Mouse (Mus musculus) lung, postnatal 0 days (tissue): Measurements from ENCODE around the gene Catsper4.

Source experiments
- CTCF ChIP-seq: IDR thresholded peaks from 2 replicates; pipeline ENCODE4 v1.5.1; 2016; ENCODE audit warnings: antibody characterized with exemption, mild to moderate bottlenecking
- EP300 ChIP-seq: IDR thresholded peaks from 2 replicates; pipeline ENCODE4 v1.6.1; 2016; ENCODE audit warnings: antibody characterized with exemption, mild to moderate bottlenecking, control low read depth

- no peak for TF ChIP-seq CTCF
- no peak for TF ChIP-seq EP300
These were observed 7.7 kb upstream of the Catsper4 start for GRCm38 (mm10) chr4:134234876-134235275.
